Mouse (Mus musculus) intestine, embryonic 15.5 days (tissue): ENCODE results near the gene Slc35b3. TPM values are rescaled to one million over a fixed set of nuclear protein-coding genes. Genes with fewer than 3 reads are reported as not detected.

Experiments
- ATAC-seq: fragments of 200-750 bp; cut with Nextera tagmentation; 2 replicates; pipeline ENCODE4 v1.8.0; 2017; ENCODE audit warnings: moderate TSS enrichment, moderate library complexity
- H3K27ac ChIP-seq: fragments of 300-500 bp; sonication (generic); 2 replicates; pipeline ENCODE4 v1.5.1; 2015; ENCODE audit warnings: mild to moderate bottlenecking, inconsistent platforms
- H3K27me3 ChIP-seq: fragments of 300-500 bp; sonication (generic); replicated peaks from 2 replicates; pipeline ENCODE4 v1.6.1; 2015; ENCODE audit warnings: inconsistent platforms
- H3K36me3 ChIP-seq: fragments of 300-500 bp; sonication (generic); 2 replicates; pipeline ENCODE4 v1.6.1; 2015; ENCODE audit warnings: inconsistent platforms
- H3K4me1 ChIP-seq: fragments of 300-500 bp; sonication (generic); replicated peaks from 2 replicates; pipeline ENCODE4 v1.6.1; 2015; ENCODE audit warnings: inconsistent platforms
- H3K4me2 ChIP-seq: fragments of 300-500 bp; sonication (generic); replicated peaks from 2 replicates; pipeline ENCODE4 v1.6.1; 2015; ENCODE audit warnings: mild to moderate bottlenecking, inconsistent platforms
- H3K4me3 ChIP-seq: fragments of 300-500 bp; sonication (generic); replicated peaks from 2 replicates; pipeline ENCODE4 v1.5.1; 2015; ENCODE audit warnings: inconsistent platforms
- H3K9ac ChIP-seq: fragments of 300-500 bp; sonication (generic); 2 replicates; pipeline ENCODE4 v1.6.1; 2015; ENCODE audit warnings: inconsistent platforms
- H3K9me3 ChIP-seq: fragments of 300-500 bp; sonication (generic); 2 replicates; pipeline ENCODE4 v1.6.1; 2016; ENCODE audit warnings: inconsistent platforms
- WGBS: fragments of 180-500 bp; shearing (Covaris S2); methylation state at CpG from one replicate; pipeline ENCODE4 v1.1.7; 2015; 5-methylcytosine and 5-hydroxymethylcytosine counted together
- polyA plus RNA-seq: library from polyadenylated mRNA; unstranded; fragments of >200 nt; fragmentation: Nextera tagmentation; extraction: Ambion mirVana; gene quantifications from 2 replicates; pipeline ENCODE4 v1.2.1, GENCODE M21; 2015

Gene Slc35b3
- polyA plus RNA-seq, 1 experiment from 2014 or later: 47.4 TPM

DNA sequence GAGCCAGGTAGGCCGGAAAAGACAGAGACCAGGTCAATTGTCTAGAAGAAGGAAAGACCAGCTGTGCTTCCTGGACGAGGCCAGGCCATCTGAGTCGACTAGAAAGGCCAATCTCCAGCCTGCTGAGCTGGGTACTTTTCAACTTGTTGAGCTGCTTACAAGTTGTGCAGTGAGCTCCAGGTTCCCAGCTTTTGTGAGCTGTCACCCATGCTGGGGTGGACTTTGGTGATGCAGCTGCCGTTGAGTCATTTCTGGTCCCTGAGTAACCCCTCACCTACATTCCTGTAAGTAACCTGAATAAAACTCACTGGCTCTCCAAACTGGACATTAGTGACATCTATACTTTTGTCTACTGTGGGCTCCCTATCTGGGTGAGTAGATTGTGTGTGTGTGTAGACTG is 10.4 kb upstream of the Slc35b3 start:
- ATAC-seq: no peak
- H3K36me3 ChIP-seq: no peaks in the 10 kb centered on the region
- H3K9ac ChIP-seq: no peak overlapping the region
- no peak overlapping the region for H3K4me3 ChIP-seq
- H3K27me3 ChIP-seq: no peaks in the 10 kb centered on the region
- H3K9me3 ChIP-seq: no peaks in the 10 kb centered on the region
- peaks cover 2% of the 10 kb centered on the region; the same call in 1 of the 2 replicates for H3K4me1 ChIP-seq
- H3K4me2 ChIP-seq: no peak overlapping the region
- WGBS: 70% methylated on average over 4 of the region's 4 CpGs
- H3K27ac ChIP-seq: no peak overlapping the region

DNA sequence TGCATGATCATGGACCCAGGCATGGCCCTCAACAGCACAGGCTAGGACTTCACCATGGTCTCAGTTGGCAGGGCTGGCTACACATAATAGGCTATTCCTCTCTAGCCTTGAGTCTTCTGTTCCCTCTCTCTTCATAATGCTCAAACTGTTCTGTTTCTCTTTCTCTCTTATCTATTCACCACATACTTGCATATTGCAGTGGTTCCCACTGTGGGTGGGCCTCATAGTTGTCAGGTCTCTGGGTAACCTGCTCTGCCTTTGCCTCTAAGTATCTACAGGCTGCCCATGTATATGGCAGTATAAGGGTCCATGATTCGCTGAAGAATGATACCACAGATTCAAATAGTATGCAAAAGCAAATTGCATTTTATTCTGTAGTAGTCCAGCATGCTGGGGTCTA is 6.8 kb upstream of the Slc35b3 start:
- 69% methylated on average over 1 of the region's 1 CpGs for WGBS
- H3K4me3 ChIP-seq: no peak overlapping the region
- no peak overlapping the region for H3K9ac ChIP-seq
- no peaks in the 10 kb centered on the region for H3K4me1 ChIP-seq
- H3K4me2 ChIP-seq: no peak overlapping the region
- no peak overlapping the region for H3K27ac ChIP-seq
- H3K27me3 ChIP-seq: no peaks in the 10 kb centered on the region
- no peaks in the 10 kb centered on the region for H3K9me3 ChIP-seq
- no peaks in the 10 kb centered on the region for H3K36me3 ChIP-seq
- ATAC-seq: no peak

DNA sequence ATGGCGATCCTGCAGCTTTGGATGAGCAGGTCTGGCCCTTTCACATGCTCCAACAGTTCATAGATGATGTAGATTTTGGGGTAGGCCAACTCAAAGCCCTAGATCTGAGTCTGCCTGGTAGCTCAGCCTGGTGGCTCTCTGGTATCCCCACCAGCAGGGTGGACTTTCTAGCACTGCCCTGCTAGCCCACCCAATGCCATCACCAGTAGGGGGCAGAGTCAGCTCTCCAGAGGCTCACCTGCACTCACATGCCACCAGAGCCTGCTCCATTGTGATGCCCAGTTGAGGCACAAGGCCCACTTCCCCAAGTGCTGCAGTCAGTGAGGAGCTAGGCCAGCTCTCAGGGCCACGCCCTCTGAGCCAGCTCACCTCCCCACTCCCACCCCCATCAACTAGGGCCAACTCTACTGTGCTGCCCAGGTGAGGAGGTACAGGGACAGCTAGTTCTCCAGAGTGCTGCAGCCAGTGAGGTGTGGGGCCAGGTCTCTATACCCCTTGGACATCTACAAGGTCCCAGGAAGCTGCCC is 6.3 kb upstream of the Slc35b3 start:
- WGBS: 91% methylated on average over 2 of the region's 2 CpGs
- no peak overlapping the region for H3K4me2 ChIP-seq
- no peak overlapping the region for H3K27ac ChIP-seq
- no peaks in the 10 kb centered on the region for H3K4me1 ChIP-seq
- H3K9ac ChIP-seq: no peak overlapping the region
- H3K4me3 ChIP-seq: no peak overlapping the region
- no peaks in the 10 kb centered on the region for H3K9me3 ChIP-seq
- no peak for ATAC-seq
- H3K27me3 ChIP-seq: no peaks in the 10 kb centered on the region
- no peaks in the 10 kb centered on the region for H3K36me3 ChIP-seq

DNA sequence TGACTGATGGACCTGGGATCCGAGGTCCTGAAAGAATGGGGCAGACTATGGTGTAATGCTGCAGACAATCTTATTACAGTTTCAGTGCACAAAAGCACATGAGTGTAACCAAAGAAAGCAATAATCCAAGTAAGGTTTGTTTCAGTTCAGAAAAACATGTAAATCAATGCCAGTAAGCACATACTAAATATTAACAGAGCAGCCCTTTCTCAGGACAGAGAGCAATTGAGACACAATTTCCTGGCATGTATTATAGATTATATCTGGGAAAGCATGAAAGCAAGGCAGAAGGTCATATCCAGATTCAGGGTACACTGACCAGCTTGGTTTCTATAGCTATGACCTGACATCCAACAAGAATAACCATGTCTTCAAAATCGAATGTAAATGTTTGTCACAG is 2.1 kb upstream of the Slc35b3 start:
- no peak overlapping the region for H3K4me2 ChIP-seq
- WGBS: 72% methylated on average over 2 of the region's 2 CpGs
- H3K36me3 ChIP-seq: no peaks in the 10 kb centered on the region
- H3K27ac ChIP-seq: no peak overlapping the region
- no peak overlapping the region for H3K4me3 ChIP-seq
- H3K27me3 ChIP-seq: no peaks in the 10 kb centered on the region
- no peak for ATAC-seq
- H3K9ac ChIP-seq: no peak overlapping the region
- H3K4me1 ChIP-seq: peaks cover 10% of the 10 kb centered on the region
- H3K9me3 ChIP-seq: no peaks in the 10 kb centered on the region

DNA sequence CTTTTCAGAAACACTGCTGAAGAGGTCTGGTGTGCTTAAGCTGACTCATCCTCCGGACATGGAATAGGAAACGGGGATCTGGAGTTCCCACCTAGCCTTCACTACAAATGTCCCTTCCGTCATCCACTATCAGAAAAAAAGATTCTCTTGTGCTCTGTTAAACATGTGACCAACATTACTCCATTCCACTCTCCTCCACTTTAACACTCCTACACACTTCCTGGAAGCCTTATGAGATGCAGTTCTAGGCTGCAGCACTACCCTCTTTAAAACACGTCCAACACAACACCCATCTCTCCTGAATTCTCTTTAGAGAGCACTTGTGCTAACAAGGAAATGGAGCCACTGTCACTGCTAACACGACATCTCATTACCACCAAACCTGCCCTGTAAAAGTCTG is 2.6 kb downstream of the Slc35b3 start:
- Histone ChIP-seq H3K27me3 (no peaks in the 10 kb centered on the region), H3K4me3 (no peak overlapping the region), H3K36me3 (peaks cover 7% of the 10 kb centered on the region), H3K4me2 (peak overlapping the region; percentile 41), H3K9ac (no peak overlapping the region), H3K27ac (no peak overlapping the region), H3K4me1 (peaks cover 13% of the 10 kb centered on the region), H3K9me3 (no peaks in the 10 kb centered on the region)
- peak; percentile 2; the same call in 1 of the 2 replicates for ATAC-seq
- 48% methylated on average over 5 of the region's 5 CpGs for WGBS

DNA sequence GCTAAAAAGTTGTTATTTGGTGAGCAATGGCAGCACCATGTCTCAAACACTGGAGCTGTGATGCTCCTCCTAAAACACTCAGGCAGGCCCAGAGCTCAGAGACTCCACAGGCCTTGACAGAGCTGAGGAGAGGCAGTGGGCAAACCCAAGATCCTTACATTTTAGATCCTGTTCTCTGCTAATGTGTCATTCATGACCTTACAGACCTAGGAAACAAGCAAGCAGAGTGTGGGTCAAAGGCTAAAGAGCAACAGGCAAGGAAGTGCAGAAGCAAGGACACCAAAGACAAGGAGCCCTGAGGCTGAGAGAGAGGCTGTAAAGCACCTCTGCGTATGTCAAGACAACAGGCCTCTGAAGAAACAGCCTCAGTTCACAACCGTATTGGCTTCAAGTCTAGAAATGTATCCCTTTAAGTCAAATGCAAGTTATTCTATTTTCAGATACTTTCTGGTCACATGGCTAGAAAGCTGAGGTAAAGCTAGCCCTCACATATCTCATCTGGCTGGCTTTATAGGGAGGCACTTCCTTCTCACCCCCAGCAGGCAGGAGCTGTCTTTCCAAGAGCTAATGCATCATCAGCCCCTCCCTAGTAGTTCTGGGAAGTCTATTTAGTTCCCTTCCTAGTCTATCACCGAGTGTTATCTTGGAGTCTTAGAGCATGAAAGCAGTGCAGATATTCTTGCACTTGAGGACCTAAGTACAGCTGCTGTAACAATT is 14.2 kb downstream of the Slc35b3 start:
- H3K9ac ChIP-seq: no peak overlapping the region
- no peaks in the 10 kb centered on the region for H3K4me1 ChIP-seq
- no peak overlapping the region for H3K4me3 ChIP-seq
- no peak overlapping the region for H3K4me2 ChIP-seq
- 75% methylated on average over 3 of the region's 3 CpGs for WGBS
- H3K36me3 ChIP-seq: peaks cover 7% of the 10 kb centered on the region; the same call in 1 of the 2 replicates
- no peaks in the 10 kb centered on the region for H3K9me3 ChIP-seq
- no peak overlapping the region for H3K27ac ChIP-seq
- ATAC-seq: peak; percentile 66
- no peaks in the 10 kb centered on the region for H3K27me3 ChIP-seq

DNA sequence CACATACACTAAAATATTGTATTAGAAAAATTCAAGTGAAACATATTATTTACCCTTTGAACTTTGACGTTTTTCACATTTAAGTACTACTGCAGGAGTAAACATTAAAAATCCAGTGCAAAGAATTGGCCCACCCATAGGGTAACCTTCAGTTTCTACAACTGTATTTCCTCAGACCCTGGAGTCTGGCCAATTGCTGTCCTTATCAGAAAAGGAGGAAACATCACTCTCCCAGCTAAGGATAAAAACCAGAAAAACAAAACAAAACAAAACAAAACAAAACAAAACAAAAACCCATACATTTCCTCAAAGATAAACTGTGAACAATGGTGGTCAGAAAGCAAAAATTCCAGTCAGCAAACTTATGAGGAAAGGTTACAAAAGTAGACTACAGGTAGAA is 14.9 kb downstream of the Slc35b3 start:
- Histone ChIP-seq H3K4me1 (no peaks in the 10 kb centered on the region), H3K27ac (no peak overlapping the region), H3K4me2 (no peak overlapping the region), H3K9me3 (no peaks in the 10 kb centered on the region), H3K27me3 (no peaks in the 10 kb centered on the region), H3K9ac (no peak overlapping the region), H3K4me3 (no peak overlapping the region), H3K36me3 (peaks cover 6% of the 10 kb centered on the region; the same call in 1 of the 2 replicates)
- WGBS: 66% methylated on average over 1 of the region's 1 CpGs
- no peak for ATAC-seq

DNA sequence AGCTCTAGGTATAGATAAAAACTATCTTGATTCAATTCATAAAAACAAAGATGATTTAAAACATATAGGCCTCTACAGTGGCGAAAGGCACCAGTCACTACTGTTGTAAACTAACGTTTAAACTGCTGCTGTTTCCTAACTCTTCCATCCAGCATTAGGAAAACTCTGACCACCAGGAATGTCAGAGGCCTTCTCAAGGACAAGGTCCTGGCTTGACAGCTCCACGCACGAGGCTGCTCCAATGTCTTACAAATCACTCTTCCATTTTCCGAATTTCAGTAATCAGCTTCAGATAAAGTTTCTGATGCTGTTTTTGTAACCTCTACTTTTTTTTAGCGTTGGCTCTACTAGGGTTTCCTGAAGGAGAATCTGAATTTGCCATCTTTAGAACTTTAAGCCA is 15.7 kb downstream of the Slc35b3 start:
- ATAC-seq: no peak
- H3K27ac ChIP-seq: no peak overlapping the region
- no peaks in the 10 kb centered on the region for H3K27me3 ChIP-seq
- no peaks in the 10 kb centered on the region for H3K36me3 ChIP-seq
- H3K9ac ChIP-seq: no peak overlapping the region
- no peaks in the 10 kb centered on the region for H3K9me3 ChIP-seq
- H3K4me3 ChIP-seq: no peak overlapping the region
- 88% methylated on average over 6 of the region's 6 CpGs for WGBS
- no peak overlapping the region for H3K4me2 ChIP-seq
- no peaks in the 10 kb centered on the region for H3K4me1 ChIP-seq

DNA sequence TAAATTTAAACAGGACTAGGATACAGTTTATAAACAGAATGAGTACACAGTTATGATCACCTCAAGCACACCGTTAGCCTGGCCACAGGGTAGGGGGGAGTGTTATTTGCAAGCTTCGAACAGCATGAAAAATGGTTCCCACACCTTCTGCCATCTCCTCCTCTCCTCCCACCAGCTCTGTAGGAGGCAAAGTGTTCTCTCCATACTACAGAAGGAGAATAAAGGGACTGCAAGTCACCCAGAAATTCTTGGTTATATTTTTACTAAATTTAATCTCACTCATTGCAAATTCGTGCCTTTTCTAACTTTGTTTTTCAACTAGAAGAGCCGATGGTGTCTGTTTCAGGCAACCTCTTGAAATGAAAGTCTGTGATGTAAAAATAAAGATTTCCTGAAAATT is 18.9 kb downstream of the Slc35b3 start:
- Histone ChIP-seq H3K4me1 (no peaks in the 10 kb centered on the region), H3K4me2 (no peak overlapping the region), H3K36me3 (0 out of 2 replicates have a peak, but pooled peaks cover 4% of the 10 kb centered on the region), H3K27me3 (no peaks in the 10 kb centered on the region), H3K27ac (no peak overlapping the region), H3K4me3 (no peak overlapping the region), H3K9ac (no peak overlapping the region), H3K9me3 (no peaks in the 10 kb centered on the region)
- ATAC-seq: no peak
- 76% methylated on average over 4 of the region's 4 CpGs for WGBS

DNA sequence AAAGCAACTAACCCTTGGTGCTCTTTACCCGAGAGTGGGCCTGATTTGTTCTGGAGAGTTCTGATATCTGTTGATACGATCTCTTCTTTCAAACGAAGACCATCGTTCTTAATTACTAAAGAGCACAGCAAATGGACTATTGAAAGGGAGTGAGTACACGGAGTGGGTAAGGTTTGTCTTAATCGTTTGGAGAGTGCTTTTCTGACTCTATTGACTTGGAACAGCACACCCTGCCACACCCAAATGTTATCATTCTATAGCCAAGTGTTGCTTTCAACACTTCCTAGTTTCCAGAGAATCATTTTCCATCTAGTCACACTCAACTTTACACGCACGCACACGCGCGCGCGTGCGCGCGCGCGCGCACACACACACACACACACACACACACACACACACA is 19.4 kb downstream of the Slc35b3 start:
- Histone ChIP-seq H3K4me1 (no peaks in the 10 kb centered on the region), H3K4me2 (no peak overlapping the region), H3K27ac (no peak overlapping the region), H3K9ac (no peak overlapping the region), H3K4me3 (no peak overlapping the region), H3K36me3 (peaks cover 5% of the 10 kb centered on the region; the same call in 1 of the 2 replicates), H3K9me3 (no peaks in the 10 kb centered on the region), H3K27me3 (no peaks in the 10 kb centered on the region)
- ATAC-seq: 0 out of 2 replicates have a peak, but pooled peaks have one; percentile 43
- WGBS: 90% methylated on average over 19 of the region's 19 CpGs

DNA sequence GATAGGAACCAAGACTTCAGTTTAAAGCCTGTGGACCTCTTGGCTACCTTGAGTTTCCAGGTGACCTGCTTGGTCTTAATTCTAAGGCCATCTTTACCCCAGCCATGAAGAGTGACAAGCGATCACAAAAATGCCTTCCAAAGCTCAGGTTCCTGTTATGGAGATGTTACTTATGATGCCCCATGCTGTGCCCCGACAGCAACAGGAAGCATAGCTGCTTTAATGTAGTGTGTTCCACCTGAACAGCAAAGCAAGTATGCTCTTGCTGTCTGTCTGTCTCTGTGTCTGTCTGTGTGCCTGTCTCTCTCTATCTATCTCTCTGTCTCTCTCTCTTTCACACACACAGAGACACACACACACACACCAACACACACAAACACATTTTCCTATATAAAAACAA is 22.2 kb downstream of the Slc35b3 start:
- WGBS: 84% methylated on average over 2 of the region's 2 CpGs
- Histone ChIP-seq H3K36me3 (peaks cover 11% of the 10 kb centered on the region; the same call in 1 of the 2 replicates), H3K4me1 (no peaks in the 10 kb centered on the region), H3K9me3 (no peaks in the 10 kb centered on the region), H3K4me3 (no peak overlapping the region), H3K4me2 (no peak overlapping the region), H3K27ac (no peak overlapping the region), H3K9ac (no peak overlapping the region), H3K27me3 (no peaks in the 10 kb centered on the region)
- ATAC-seq: no peak

DNA sequence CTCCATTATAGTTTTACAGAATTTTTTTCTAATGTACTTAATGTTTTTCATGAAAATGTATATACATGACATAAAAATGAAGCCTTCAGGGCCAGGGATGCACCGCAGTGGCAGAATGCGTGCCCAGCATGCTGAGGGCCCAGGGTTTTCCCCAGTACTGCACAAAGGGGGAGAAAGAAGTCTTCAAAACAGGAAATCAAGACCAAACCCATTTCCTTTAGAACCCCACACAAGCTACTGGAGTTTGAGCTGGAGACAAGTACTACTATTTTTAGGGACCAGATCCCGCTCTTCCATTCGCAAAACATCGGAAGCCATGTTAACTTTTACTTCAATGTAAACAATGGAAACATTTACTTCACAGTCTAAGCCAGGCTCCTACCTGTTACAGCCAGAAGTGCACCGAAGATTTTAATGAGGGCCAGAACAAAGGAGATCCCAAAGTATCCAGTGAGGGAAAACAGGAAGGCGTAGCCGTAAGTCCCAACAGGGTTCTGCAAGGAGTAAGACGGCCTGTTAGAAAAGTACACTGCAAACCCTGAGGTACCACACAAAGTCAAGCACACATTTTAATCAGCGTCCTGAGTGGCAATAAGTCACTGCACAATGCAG is 23.7 kb downstream of the Slc35b3 start:
- ATAC-seq: no peak
- H3K36me3 ChIP-seq: peaks cover 20% of the 10 kb centered on the region
- no peaks in the 10 kb centered on the region for H3K9me3 ChIP-seq
- H3K4me1 ChIP-seq: no peaks in the 10 kb centered on the region
- no peaks in the 10 kb centered on the region for H3K27me3 ChIP-seq
- no peak overlapping the region for H3K27ac ChIP-seq
- H3K9ac ChIP-seq: no peak overlapping the region
- WGBS: 80% methylated on average over 10 of the region's 10 CpGs
- no peak overlapping the region for H3K4me3 ChIP-seq
- H3K4me2 ChIP-seq: no peak overlapping the region
